Mouse (Mus musculus) heart, embryonic 15.5 days (tissue): ENCODE measurements at regions not wholly inside any gene's neighbourhood (a gene's known extent, or its start where the extent isn't known, plus 50 kb on each side); places are given as distances from the start of the nearest gene placed in this dataset.

Source experiments
- ATAC-seq: fragments of 200-750 bp; cut with Nextera tagmentation; replicated peaks from 2 replicates; pipeline ENCODE4 v1.8.0; 2017; ENCODE audit warnings: low read depth, moderate TSS enrichment; ENCODE audit not compliant: insufficient number of reproducible peaks, insufficient read depth, low FRiP score
- H3K27ac ChIP-seq: fragments of 300-500 bp; sonication (generic); 2 replicates; pipeline ENCODE4 v1.5.1; 2015; ENCODE audit warnings: mild to moderate bottlenecking, inconsistent platforms
- H3K27me3 ChIP-seq: fragments of 300-500 bp; sonication (generic); 2 replicates; pipeline ENCODE4 v1.6.1; 2015; ENCODE audit warnings: inconsistent platforms
- H3K36me3 ChIP-seq: fragments of 300-500 bp; sonication (generic); 2 replicates; pipeline ENCODE4 v1.6.1; 2015; ENCODE audit warnings: mild to moderate bottlenecking, inconsistent platforms
- H3K4me1 ChIP-seq: fragments of 300-500 bp; sonication (generic); replicated peaks from 2 replicates; pipeline ENCODE4 v1.6.1; 2015; ENCODE audit warnings: inconsistent platforms
- H3K4me2 ChIP-seq: fragments of 300-500 bp; sonication (generic); 2 replicates; pipeline ENCODE4 v1.6.1; 2015; ENCODE audit warnings: inconsistent platforms, mild to moderate bottlenecking, moderate library complexity
- H3K4me3 ChIP-seq: fragments of 300-500 bp; sonication (generic); 2 replicates; pipeline ENCODE4 v1.5.1; 2015; ENCODE audit warnings: mild to moderate bottlenecking, inconsistent platforms
- H3K9ac ChIP-seq: fragments of 300-500 bp; sonication (generic); 2 replicates; pipeline ENCODE4 v1.6.1; 2015; ENCODE audit warnings: mild to moderate bottlenecking, inconsistent platforms
- H3K9me3 ChIP-seq: fragments of 300-500 bp; sonication (generic); replicated peaks from 2 replicates; pipeline ENCODE4 v1.6.1; 2016; ENCODE audit warnings: inconsistent platforms
- WGBS: fragments of 180-500 bp; shearing (Covaris S2); methylation state at CpG from one replicate; pipeline ENCODE4 v1.1.7; 2015; ENCODE audit warnings: mixed read lengths; 5-methylcytosine and 5-hydroxymethylcytosine counted together

DNA sequence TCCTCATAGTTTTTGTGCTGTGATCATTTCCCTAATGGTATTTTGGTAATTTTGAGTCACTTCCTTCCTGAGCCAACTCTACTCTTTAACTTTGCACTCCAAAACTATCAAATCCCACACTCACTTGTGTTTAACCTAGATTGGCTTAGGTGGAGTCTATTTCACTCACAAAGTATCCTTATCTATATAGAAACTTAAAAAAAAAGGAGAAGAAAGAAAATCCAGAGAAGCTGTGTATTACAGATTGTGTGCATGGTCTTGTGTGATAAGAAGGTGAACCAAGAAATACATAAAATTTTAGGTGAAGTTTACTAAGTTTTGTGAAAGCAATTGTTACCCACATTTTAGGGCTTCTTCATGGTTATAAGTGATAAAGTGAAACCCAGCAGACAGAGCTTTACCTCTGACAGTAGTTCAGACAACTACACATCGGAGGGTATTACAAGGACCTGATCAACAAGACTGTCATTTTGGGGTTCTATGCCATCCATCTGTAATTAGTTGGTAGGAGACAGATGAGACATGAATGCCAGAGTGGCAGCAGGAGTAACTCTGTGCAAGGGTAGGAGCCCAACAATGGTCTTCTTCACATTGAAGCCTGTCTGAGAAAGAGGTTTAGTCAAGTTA is 350.0 kb downstream of the Ccser2 start:
- no peaks in the 10 kb centered on the region for H3K36me3 ChIP-seq
- ATAC-seq = no peak
- 81% methylated on average over 1 of the region's 1 CpGs for WGBS
- no peaks in the 10 kb centered on the region for H3K27me3 ChIP-seq
- H3K9me3 ChIP-seq = no peaks in the 10 kb centered on the region
- no peak overlapping the region for H3K4me2 ChIP-seq
- H3K27ac ChIP-seq = no peak overlapping the region
- H3K9ac ChIP-seq = no peak overlapping the region
- no peak overlapping the region for H3K4me3 ChIP-seq
- H3K4me1 ChIP-seq = no peaks in the 10 kb centered on the region

DNA sequence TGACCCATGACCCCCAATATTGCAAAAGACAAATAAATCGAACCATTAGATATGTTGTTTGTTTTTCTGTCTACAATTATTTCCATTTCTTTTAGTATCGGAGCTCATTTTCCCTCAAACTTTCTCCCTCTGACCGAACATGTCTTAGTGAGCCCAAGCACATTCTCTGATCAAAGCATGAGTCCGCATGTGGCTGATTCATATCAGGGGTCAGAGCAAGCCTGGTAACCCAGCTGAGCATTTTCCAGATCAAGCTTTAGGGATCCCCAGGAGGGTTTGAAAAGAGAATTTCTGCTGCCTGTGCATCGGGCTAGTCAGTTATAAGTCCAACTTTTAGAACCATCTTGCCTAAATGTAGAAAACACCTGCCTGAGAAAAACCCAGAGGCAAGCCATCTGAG is 350.6 kb downstream of the Ccser2 start:
- H3K9ac ChIP-seq = no peak overlapping the region
- H3K4me3 ChIP-seq = no peak overlapping the region
- no peaks in the 10 kb centered on the region for H3K4me1 ChIP-seq
- H3K36me3 ChIP-seq = no peaks in the 10 kb centered on the region
- H3K27ac ChIP-seq = no peak overlapping the region
- 73% methylated on average over 5 of the region's 5 CpGs for WGBS
- H3K27me3 ChIP-seq = no peaks in the 10 kb centered on the region
- H3K9me3 ChIP-seq = no peaks in the 10 kb centered on the region
- no peak for ATAC-seq
- H3K4me2 ChIP-seq = no peak overlapping the region

DNA sequence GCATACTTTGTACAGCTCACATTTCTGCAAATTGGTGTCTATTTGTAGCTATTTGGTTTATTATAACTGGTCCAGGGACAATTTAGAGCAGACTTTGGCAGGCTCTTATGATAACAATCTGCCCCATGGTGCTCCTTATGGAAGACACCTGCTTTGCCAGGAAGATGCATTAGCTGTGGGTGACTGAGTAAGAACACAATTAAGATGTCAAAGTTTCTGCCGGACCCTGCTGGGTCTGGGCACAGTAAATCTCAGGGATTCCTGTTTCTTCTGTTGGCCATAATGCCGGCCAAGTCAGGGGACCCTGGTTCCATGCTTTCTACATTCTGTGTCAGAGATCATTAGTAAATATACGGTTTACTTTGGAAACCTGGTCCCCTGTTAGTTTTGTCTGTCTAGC is 353.7 kb downstream of the Ccser2 start:
- no peaks in the 10 kb centered on the region for H3K36me3 ChIP-seq
- H3K9me3 ChIP-seq = no peaks in the 10 kb centered on the region
- no peak overlapping the region for H3K27ac ChIP-seq
- no peak overlapping the region for H3K4me3 ChIP-seq
- 78% methylated on average over 3 of the region's 3 CpGs for WGBS
- H3K27me3 ChIP-seq = no peaks in the 10 kb centered on the region
- no peak overlapping the region for H3K9ac ChIP-seq
- no peak for ATAC-seq
- no peak overlapping the region for H3K4me2 ChIP-seq
- H3K4me1 ChIP-seq = no peaks in the 10 kb centered on the region

DNA sequence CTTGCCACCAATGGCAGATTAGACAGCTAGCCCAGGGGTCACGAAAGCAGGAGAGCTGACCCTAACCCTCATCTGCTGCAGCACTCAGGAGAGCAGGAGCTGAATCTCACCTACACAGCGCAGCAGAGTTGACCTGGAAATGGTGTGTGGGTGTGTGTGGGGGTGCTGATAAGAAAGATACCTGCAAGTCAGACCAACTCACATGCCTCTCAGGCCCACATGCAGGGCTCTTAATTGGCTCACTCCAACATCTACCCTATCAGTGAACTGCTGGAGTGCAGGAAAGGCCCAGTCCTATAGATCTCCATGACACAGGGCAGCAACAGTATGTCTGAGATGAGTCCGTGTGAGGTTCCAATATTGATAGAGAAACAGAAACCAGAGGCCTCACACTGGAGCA is 355.7 kb downstream of the Ccser2 start:
- Histone ChIP-seq H3K27ac (no peak overlapping the region), H3K9ac (no peak overlapping the region), H3K4me2 (no peak overlapping the region), H3K4me3 (no peak overlapping the region), H3K27me3 (no peaks in the 10 kb centered on the region), H3K36me3 (no peaks in the 10 kb centered on the region), H3K9me3 (no peaks in the 10 kb centered on the region), H3K4me1 (no peaks in the 10 kb centered on the region)
- 78% methylated on average over 3 of the region's 3 CpGs for WGBS
- ATAC-seq = no peak

DNA sequence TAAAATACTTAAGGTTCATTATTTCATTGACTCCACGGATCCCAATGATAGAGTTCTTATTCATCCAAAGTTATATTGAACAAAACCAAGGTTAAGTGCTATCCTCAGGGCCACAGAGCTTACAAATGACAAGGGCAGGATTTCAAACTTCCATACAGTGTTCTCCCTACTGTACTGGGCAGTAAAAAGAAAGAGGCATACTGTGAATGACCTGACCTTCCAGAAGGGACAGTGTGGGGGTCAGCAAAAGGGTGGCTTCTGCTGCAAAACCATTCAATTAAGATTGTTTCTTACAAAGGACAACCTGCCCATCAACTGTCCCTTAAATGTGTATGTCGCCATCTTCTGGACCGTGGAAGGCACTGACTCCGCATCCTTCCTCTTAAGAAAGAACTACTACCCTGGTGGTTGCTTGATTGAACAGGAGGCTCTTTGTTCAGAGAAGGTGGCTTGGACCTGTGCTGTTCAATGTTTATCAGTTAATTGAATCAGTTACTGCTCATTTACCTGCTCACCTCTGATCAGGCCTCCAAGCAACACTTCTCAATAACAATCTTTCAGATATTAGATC is 384.4 kb downstream of the Ccser2 start:
- no peak overlapping the region for H3K27ac ChIP-seq
- WGBS = 50% methylated on average over 4 of the region's 4 CpGs
- no peaks in the 10 kb centered on the region for H3K9me3 ChIP-seq
- no peaks in the 10 kb centered on the region for H3K36me3 ChIP-seq
- no peak overlapping the region for H3K4me3 ChIP-seq
- no peak overlapping the region for H3K4me2 ChIP-seq
- H3K27me3 ChIP-seq = no peaks in the 10 kb centered on the region
- H3K9ac ChIP-seq = no peak overlapping the region
- no peak for ATAC-seq
- H3K4me1 ChIP-seq = no peaks in the 10 kb centered on the region

DNA sequence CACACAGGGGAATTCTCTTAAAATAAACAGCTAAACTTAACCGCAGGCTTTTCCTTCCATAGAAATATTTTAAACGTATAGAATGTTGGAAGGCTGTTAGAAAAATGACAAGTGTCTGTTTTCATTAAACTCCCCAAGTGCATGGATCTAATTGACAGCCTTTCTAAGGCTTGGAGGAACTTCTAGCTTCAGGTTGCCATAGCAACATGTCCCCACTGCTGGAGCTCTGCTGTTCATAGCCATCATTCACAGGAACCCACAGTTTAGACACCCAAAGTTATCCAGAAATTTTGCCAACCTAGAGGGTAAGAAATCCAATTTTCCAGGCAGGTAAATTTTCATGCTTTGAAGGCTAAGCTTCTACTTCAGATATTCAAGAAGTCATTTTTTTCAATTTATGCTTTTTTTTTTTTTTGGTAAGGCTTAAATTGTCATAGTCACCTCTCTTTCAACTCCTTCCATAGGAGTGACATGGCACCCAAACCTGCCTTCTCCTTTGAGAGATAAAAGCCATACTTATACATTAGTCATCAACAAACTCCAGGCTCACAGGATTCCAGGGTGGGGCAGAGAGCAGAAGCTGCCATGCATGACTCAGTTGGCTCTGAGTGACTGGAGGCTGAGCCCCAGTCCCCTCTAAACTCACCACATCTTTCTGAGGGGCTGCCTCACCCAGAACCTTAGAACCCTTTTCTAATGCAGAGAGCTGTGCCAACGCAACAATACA is 385.1 kb downstream of the Ccser2 start:
- Histone ChIP-seq H3K27ac (no peak overlapping the region), H3K9me3 (no peaks in the 10 kb centered on the region), H3K27me3 (no peaks in the 10 kb centered on the region), H3K4me1 (no peaks in the 10 kb centered on the region), H3K36me3 (no peaks in the 10 kb centered on the region), H3K4me2 (no peak overlapping the region), H3K9ac (no peak overlapping the region), H3K4me3 (no peak overlapping the region)
- 73% methylated on average over 3 of the region's 3 CpGs for WGBS
- no peak for ATAC-seq

DNA sequence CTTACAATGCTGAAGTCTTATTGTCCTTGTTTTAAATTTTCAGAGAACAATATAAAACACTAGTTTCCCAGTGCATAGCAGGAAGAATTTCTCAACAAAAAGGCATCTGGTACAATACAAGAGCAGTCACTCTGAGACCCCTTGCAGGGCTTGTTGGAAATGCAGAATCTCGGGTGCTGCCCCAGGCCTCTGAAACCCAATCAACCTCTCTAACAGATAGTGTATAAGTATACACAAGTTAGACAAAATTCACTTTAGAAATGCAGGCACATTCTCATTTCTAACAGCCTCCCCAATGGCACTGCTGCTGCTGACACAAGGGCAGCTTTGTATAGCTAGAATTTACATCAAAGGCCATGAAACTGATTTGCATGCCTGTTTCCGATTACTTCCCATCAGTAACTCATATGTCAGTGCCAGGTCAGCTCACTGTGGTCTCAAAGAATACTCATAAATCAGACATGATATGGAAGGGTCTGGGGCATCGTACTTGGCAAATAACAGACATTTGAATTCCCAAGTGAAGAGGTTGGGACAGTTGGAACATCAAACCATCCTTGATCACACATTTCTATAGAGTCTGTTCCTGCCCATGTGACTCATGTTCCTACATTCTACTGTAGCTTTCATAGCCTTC is 405.2 kb downstream of the Ccser2 start:
- no peak for ATAC-seq
- H3K4me2 ChIP-seq = no peak overlapping the region
- no peaks in the 10 kb centered on the region for H3K4me1 ChIP-seq
- no peak overlapping the region for H3K9ac ChIP-seq
- 70% methylated on average over 3 of the region's 3 CpGs for WGBS
- no peaks in the 10 kb centered on the region for H3K27me3 ChIP-seq
- no peaks in the 10 kb centered on the region for H3K9me3 ChIP-seq
- H3K36me3 ChIP-seq = no peaks in the 10 kb centered on the region
- no peak overlapping the region for H3K27ac ChIP-seq
- H3K4me3 ChIP-seq = no peak overlapping the region

DNA sequence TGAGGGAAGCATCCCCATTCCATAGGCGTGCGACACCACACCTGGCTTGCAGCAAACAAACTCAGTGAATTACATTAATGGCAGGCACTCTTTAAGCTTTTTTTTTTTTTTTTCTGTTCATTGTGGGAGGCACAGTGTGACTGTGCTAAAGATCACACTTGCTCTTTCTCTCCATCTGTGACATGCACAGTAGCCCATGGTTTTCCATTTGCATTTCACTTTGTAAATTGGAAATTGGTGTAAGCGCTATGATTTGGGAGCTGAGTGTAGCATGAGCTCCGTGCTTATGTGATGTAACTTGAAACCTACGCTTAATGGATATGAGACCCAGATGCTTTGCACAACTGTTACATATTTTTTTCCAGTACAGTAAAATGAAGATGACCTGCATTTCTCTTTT is 431.2 kb downstream of the Ccser2 start:
- Histone ChIP-seq H3K4me2 (no peak overlapping the region), H3K4me1 (no peaks in the 10 kb centered on the region), H3K9ac (no peak overlapping the region), H3K27me3 (no peaks in the 10 kb centered on the region), H3K27ac (no peak overlapping the region), H3K9me3 (no peaks in the 10 kb centered on the region), H3K36me3 (no peaks in the 10 kb centered on the region), H3K4me3 (no peak overlapping the region)
- ATAC-seq = no peak
- WGBS = 84% methylated on average over 5 of the region's 5 CpGs

DNA sequence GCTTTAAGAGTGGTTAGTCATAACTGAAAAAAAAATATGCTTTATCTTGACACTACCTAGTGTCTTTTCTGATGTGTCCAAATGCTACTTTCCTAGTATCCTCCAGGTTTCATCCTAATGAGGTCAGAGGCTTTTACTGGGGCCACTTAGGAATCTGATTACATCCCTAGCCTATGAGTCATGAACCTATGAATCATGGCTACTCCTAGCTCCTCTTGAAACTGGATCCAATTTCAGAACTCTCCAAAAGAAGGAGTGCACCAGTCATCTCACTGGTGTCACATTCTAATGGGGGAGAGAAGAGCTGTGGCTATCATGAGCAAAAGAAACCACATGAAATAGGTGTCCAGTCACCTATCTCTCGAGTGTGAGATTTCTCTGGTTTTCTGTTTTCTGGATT is 432.6 kb downstream of the 4930474N05Rik start:
- ATAC-seq = no peak

DNA sequence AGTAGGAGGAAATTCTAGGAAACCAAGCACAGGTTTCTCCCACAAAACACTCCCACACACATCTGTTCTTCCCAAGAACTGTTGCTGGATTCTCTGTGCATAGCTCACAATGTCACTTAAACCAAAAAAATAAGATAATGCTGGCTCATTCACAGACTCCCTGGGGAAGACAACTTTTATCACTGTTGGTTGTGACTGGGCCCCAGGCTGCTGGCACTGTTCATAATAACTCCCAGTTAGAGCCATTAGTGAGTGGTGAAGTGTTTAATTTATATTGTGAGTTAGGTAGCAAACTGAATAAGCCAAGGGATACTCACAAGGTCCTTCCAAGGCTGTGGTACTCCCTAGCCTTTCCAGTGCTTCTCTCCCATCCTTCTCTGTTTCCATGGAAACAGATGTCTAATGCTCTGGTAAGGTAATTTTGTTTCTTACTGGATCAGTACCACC is 430.9 kb downstream of the 4930474N05Rik start:
- Histone ChIP-seq H3K9me3 (no peaks in the 10 kb centered on the region), H3K9ac (no peak overlapping the region), H3K27me3 (no peaks in the 10 kb centered on the region), H3K36me3 (no peaks in the 10 kb centered on the region), H3K27ac (no peak overlapping the region), H3K4me3 (no peak overlapping the region), H3K4me1 (no peaks in the 10 kb centered on the region), H3K4me2 (no peak overlapping the region)
- ATAC-seq = no peak

More for the DNA sequence above, 432.6 kb downstream of the 4930474N05Rik start:
- H3K4me3 ChIP-seq = no peak overlapping the region
- H3K9ac ChIP-seq = no peak overlapping the region
- H3K36me3 ChIP-seq = no peaks in the 10 kb centered on the region
- no peaks in the 10 kb centered on the region for H3K9me3 ChIP-seq
- WGBS = 52% methylated on average over 1 of the region's 1 CpGs
- H3K27me3 ChIP-seq = no peaks in the 10 kb centered on the region
- no peak overlapping the region for H3K4me2 ChIP-seq
- no peaks in the 10 kb centered on the region for H3K4me1 ChIP-seq
- H3K27ac ChIP-seq = no peak overlapping the region

DNA sequence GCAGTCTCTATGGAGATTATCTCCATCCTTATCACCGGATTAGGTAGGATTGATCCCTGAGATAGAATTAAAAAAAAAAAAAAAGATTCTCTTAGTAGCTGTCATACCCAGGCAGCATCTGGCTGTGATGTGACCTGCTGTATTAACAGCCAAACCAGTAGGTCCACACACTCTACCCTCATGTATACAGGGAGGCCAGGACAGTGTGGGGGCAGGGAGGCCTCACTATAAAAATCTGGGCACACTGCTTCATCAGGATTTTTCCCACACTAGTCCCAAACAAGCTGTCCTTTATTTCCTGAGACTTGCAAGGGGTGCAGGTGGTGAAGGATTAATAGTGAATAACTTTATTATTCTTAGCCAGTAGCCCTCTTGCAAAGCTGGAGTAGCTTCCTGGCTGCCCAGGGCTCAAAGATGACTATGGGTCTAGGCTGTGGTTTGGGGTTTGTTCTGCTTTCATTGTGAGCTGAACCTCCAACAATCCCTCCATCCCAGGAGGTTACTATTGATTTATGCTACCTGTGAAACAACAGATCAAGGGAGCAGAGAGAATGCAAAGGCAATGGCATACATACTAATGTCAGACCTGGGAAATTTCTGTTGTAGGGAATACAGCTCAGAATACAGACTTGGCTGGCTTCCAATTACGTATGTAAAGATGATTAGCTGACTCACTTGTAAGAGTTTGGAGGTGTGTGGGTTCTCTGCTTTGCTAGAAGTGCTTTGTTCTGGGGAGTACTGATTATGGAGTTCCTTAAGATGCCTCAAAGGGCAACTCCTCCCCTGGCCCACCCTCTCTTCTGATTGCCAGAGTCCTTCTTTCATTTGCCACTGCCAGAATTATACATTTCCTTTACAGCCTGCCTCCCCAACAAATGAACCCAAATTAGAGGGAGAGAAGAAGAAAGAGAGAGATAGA is 407.6 kb downstream of the 4930474N05Rik start:
- Histone ChIP-seq H3K27ac (no peak overlapping the region), H3K9me3 (no peaks in the 10 kb centered on the region), H3K9ac (no peak overlapping the region), H3K4me3 (no peak overlapping the region), H3K4me1 (no peaks in the 10 kb centered on the region), H3K27me3 (no peaks in the 10 kb centered on the region), H3K4me2 (no peak overlapping the region), H3K36me3 (no peaks in the 10 kb centered on the region)
- no peak for ATAC-seq
- WGBS = 56% methylated on average over 2 of the region's 2 CpGs
